Mouse (Mus musculus) thymus, adult 2 months (tissue): ENCODE measurements around the gene Atp13a2. TPM values are rescaled to one million over a fixed set of nuclear protein-coding genes. Genes with fewer than 3 reads are reported as not detected.

Experiments
- DNase-seq: peaks from one replicate; pipeline ENCODE4 v3.0.0; 2021
- H3K27ac ChIP-seq: fragments of 200-500 bp; 2 replicates; pipeline ENCODE4 v1.5.1; 2012; ENCODE audit warnings: low read length, control low read depth; ENCODE audit not compliant: control insufficient read depth, insufficient read depth
- H3K27me3 ChIP-seq: fragments of 200-500 bp; 2 replicates; pipeline ENCODE4 v1.6.1; 2012; ENCODE audit warnings: mild to moderate bottlenecking, low read length, moderate library complexity, mixed read lengths; ENCODE audit not compliant: control insufficient read depth, insufficient read depth
- H3K36me3 ChIP-seq: fragments of 200-500 bp; 2 replicates; pipeline ENCODE4 v1.6.1; 2012; ENCODE audit warnings: mild to moderate bottlenecking, low read length, moderate library complexity; ENCODE audit not compliant: control insufficient read depth, insufficient read depth
- H3K4me1 ChIP-seq: fragments of 200-500 bp; replicated peaks from 2 replicates; pipeline ENCODE4 v1.6.1; 2012; ENCODE audit warnings: low read length; ENCODE audit not compliant: control insufficient read depth, insufficient read depth
- H3K4me3 ChIP-seq: fragments of 200-500 bp; 2 replicates; pipeline ENCODE4 v1.5.1; 2012; ENCODE audit warnings: mild to moderate bottlenecking, low read length, control low read depth, moderate library complexity; ENCODE audit not compliant: control insufficient read depth, insufficient read depth
- CTCF ChIP-seq: fragments of 200-500 bp; IDR thresholded peaks from 2 replicates; pipeline ENCODE4 v1.5.1; 2012; ENCODE audit warnings: mild to moderate bottlenecking, control low read depth, low read length, moderate library complexity, borderline replicate concordance; ENCODE audit not compliant: control insufficient read depth, poor library complexity, insufficient read depth; ENCODE audit errors: extremely low read depth
- POLR2A ChIP-seq: fragments of 200-500 bp; IDR thresholded peaks from 2 replicates; pipeline ENCODE4 v1.6.1; 2012; ENCODE audit warnings: mild to moderate bottlenecking, low read length, control low read depth, moderate library complexity; ENCODE audit not compliant: control insufficient read depth, poor library complexity, insufficient read depth; ENCODE audit errors: extremely low read depth
- WGBS: fragments of 180-500 bp; shearing (Covaris S2); methylation state at CpG from one replicate; pipeline ENCODE4 v1.1.7; 2018; 5-methylcytosine and 5-hydroxymethylcytosine counted together
- polyA plus RNA-seq: library from polyadenylated mRNA; depleted of rRNA; stranded (reverse); fragments of >200 nt; gene quantifications from 2 replicates; pipeline ENCODE4 v1.2.3, GENCODE M21; 2012

The Atp13a2 gene
- polyA plus RNA-seq, 1 experiment = 300 TPM

- 7% methylated on average over 6 of the region's 6 CpGs for WGBS
- H3K4me3 ChIP-seq = no peak overlapping the region
- DNase-seq = peak; percentile 64
- H3K4me1 ChIP-seq = peaks cover 87% of the 10 kb centered on the region
- H3K27ac ChIP-seq = peak overlapping the region; percentile 88
- no peak for TF ChIP-seq POLR2A
- TF ChIP-seq CTCF = no peak
- H3K27me3 ChIP-seq = no peaks in the 10 kb centered on the region
- H3K36me3 ChIP-seq = no peaks in the 10 kb centered on the region
These were observed 38.2 kb upstream of the Atp13a2 start for GRCm38 (mm10) chr4:140948481-140948880.

- H3K27me3 ChIP-seq = no peaks in the 10 kb centered on the region
- TF ChIP-seq POLR2A (no peak), CTCF (no peak)
- peak overlapping the region; percentile 88 for H3K27ac ChIP-seq
- peak; percentile 60 for DNase-seq
- 47% methylated on average over 8 of the region's 8 CpGs for WGBS
- peaks cover 88% of the 10 kb centered on the region for H3K4me1 ChIP-seq
- H3K36me3 ChIP-seq = no peaks in the 10 kb centered on the region
- H3K4me3 ChIP-seq = no peak overlapping the region
These were observed 37.6 kb upstream of the Atp13a2 start for GRCm38 (mm10) chr4:140949052-140949451.

DNA sequence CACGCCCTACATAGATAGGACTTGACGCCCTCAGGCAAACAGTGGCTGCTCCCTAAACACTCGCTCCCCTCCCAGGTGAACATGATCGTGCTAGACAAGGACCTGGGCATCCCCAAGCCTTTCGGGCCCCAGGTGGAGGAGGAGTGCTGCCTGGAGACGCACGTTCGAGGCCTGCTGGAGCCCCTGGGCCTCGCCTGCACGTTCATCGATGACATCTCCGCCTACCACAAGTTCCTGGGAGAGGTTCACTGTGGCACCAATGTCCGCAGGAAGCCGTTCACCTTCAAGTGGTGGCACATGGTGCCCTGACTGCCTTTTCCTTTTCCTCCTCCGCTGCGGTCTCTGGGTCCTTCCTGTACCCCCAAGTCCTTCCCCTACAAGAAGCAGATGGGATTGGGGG lies 37.1 kb upstream of the Atp13a2 start:
- WGBS = 53% methylated on average over 16 of the region's 16 CpGs
- peak; percentile 32 for DNase-seq
- TF ChIP-seq CTCF (no peak), POLR2A (no peak)
- H3K36me3 ChIP-seq = no peaks in the 10 kb centered on the region
- peak overlapping the region; percentile 88; the same call in 1 of the 2 replicates for H3K27ac ChIP-seq
- no peak overlapping the region for H3K4me3 ChIP-seq
- no peaks in the 10 kb centered on the region for H3K27me3 ChIP-seq
- H3K4me1 ChIP-seq = peaks cover 83% of the 10 kb centered on the region

- DNase-seq = no peak
- TF ChIP-seq POLR2A (no peak), CTCF (no peak)
- 97% methylated on average over 3 of the region's 3 CpGs for WGBS
- Histone ChIP-seq H3K4me3 (no peak overlapping the region), H3K36me3 (no peaks in the 10 kb centered on the region), H3K4me1 (peaks cover 76% of the 10 kb centered on the region), H3K27me3 (no peaks in the 10 kb centered on the region), H3K27ac (no peak overlapping the region; the same call in 1 of the 2 replicates)
These were observed 36.1 kb upstream of the Atp13a2 start for GRCm38 (mm10) chr4:140950574-140950973.

DNA sequence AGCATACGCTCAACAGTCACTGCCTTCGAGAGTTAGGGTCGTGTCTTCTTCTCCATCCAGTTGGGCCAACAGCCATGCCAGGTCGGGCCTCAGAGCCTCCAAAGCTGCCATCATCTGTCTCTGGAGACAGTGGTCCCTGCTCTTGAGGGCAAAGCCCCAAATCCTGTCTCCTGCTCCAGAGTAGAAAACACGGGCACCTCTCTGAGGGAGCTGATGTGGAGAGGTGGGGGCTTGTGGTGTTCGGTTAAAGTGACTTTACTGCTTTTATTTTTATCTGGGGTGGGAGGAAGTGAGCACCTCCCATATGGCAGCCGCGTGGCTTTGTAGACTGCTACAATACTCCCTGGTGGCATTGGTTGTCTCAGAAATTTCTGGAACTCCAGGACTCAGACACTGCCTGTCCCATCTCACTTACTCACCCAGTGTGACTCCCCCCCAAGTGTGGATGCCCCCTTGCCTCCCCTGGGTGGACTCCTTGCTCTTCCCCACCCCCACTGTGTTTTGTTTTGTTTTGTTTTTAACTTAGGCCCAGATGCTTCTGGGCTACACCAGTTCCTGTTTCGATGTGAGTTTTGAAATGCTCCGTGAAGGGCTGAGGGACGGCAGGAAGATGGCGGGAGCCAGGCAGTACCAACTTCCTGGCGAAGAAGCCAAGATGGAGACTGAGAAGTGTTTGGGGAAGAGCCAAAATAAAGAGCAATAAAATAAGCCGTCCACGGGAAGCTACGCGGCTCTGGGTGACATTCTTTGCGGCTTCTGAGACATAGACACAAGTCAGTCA lies 34.6 kb upstream of the Atp13a2 start:
- peaks cover 67% of the 10 kb centered on the region for H3K4me1 ChIP-seq
- no peaks in the 10 kb centered on the region for H3K36me3 ChIP-seq
- no peak overlapping the region for H3K4me3 ChIP-seq
- peak overlapping the region; percentile 89 for H3K27ac ChIP-seq
- WGBS = 25% methylated on average over 18 of the region's 18 CpGs
- TF ChIP-seq CTCF (no peak), POLR2A (0 out of 2 replicates have a peak, but pooled peaks have one; percentile 3)
- DNase-seq = peak; percentile 53
- no peaks in the 10 kb centered on the region for H3K27me3 ChIP-seq

- no peak for DNase-seq
- Histone ChIP-seq H3K27me3 (no peaks in the 10 kb centered on the region), H3K4me1 (peaks cover 39% of the 10 kb centered on the region), H3K36me3 (no peaks in the 10 kb centered on the region), H3K4me3 (peak overlapping the region; percentile 44), H3K27ac (peak overlapping the region; percentile 73)
- 56% methylated on average over 17 of the region's 17 CpGs for WGBS
- TF ChIP-seq POLR2A (no peak), CTCF (no peak)
These were observed 29.5 kb upstream of the Atp13a2 start for GRCm38 (mm10) chr4:140957131-140957702.

GRCm38 (mm10) chr4:140957725-140958124 lies 28.9 kb upstream of the Atp13a2 start:
- Histone ChIP-seq H3K4me1 (peaks cover 38% of the 10 kb centered on the region), H3K27ac (peak overlapping the region; percentile 73), H3K4me3 (peak overlapping the region; percentile 44), H3K36me3 (no peaks in the 10 kb centered on the region), H3K27me3 (no peaks in the 10 kb centered on the region)
- DNase-seq = peak; percentile 89
- 11% methylated on average over 13 of the region's 13 CpGs for WGBS
- no peak for TF ChIP-seq POLR2A
- peak; percentile 97 for TF ChIP-seq CTCF
